Mouse (Mus musculus): ENCODE measurements at regions not wholly inside any gene's neighbourhood (a gene's known extent, or its start where the extent isn't known, plus 50 kb on each side); places are given as distances from the start of the nearest gene placed in this dataset.

GRCm38 (mm10) chr2:146787811-146788455 is 67.7 kb upstream of the Kiz start:
- H3K27me3 ChIP-seq (ENCODE audit: control insufficient read depth, insufficient read depth, low read length) = no peaks in the 10 kb centered on the region
- ATAC-seq (ENCODE audit: low FRiP score, low read depth) (peak; percentile 59), DNase-seq (ENCODE audit: low spot score) (peak; percentile 23)
- peak overlapping the region; percentile 59 for H3K27ac ChIP-seq (replicated peaks; ENCODE audit: low read depth, low read length)
- TF ChIP-seq POLR2A (IDR thresholded peaks at IDR 0.05; ENCODE audit: borderline replicate concordance, extremely low read depth, insufficient read depth, insufficient read length) = no peak
- no peak overlapping the region; the same call in 1 of the 2 replicates for H3K4me2 ChIP-seq (replicated peaks; ENCODE audit: low read depth, low read length, severe bottlenecking)
- H3K9ac ChIP-seq (ENCODE audit: low read depth, low read length, severe bottlenecking) = no peak overlapping the region
- no peak overlapping the region for H3K4me3 ChIP-seq (replicated peaks; ENCODE audit: low read length)
- H3K9me3 ChIP-seq (ENCODE audit: control insufficient read depth, low read length) = no peaks in the 10 kb centered on the region
- H3K4me1 ChIP-seq (ENCODE audit: control insufficient read depth, insufficient read depth, low read length) = peaks cover 17% of the 10 kb centered on the region
- 49% methylated on average over 5 of the region's 5 CpGs for WGBS
- no peaks in the 10 kb centered on the region for H3K36me3 ChIP-seq (ENCODE audit: control insufficient read depth, insufficient read depth, low read length)

GRCm38 (mm10) chr2:146792844-146793420 is 62.7 kb upstream of the Kiz start:
- Histone ChIP-seq H3K9ac (ENCODE audit: low read depth, low read length, severe bottlenecking) (no peak overlapping the region), H3K36me3 (ENCODE audit: control insufficient read depth, insufficient read depth, low read length) (no peaks in the 10 kb centered on the region), H3K9me3 (ENCODE audit: control insufficient read depth, low read length) (no peaks in the 10 kb centered on the region), H3K27me3 (ENCODE audit: control insufficient read depth, insufficient read depth, low read length) (no peaks in the 10 kb centered on the region), H3K27ac (replicated peaks; ENCODE audit: low read depth, low read length) (no peak overlapping the region), H3K4me3 (replicated peaks; ENCODE audit: low read length) (no peak overlapping the region), H3K4me1 (ENCODE audit: control insufficient read depth, insufficient read depth, low read length) (peaks cover 4% of the 10 kb centered on the region), H3K4me2 (replicated peaks; ENCODE audit: low read depth, low read length, severe bottlenecking) (no peak overlapping the region)
- DNase-seq (ENCODE audit: low spot score) (no peak), ATAC-seq (ENCODE audit: low FRiP score, low read depth) (peak; percentile 15; the same call in 1 of the 2 replicates)
- no peak for TF ChIP-seq POLR2A (IDR thresholded peaks at IDR 0.05; ENCODE audit: borderline replicate concordance, extremely low read depth, insufficient read depth, insufficient read length)
- WGBS = 65% methylated on average over 6 of the region's 6 CpGs

- Histone ChIP-seq H3K4me1 (ENCODE audit: control insufficient read depth, insufficient read depth, low read length) (no peaks in the 10 kb centered on the region), H3K27ac (replicated peaks; ENCODE audit: low read depth, low read length) (no peak overlapping the region), H3K4me2 (replicated peaks; ENCODE audit: low read depth, low read length, severe bottlenecking) (no peak overlapping the region), H3K36me3 (ENCODE audit: control insufficient read depth, insufficient read depth, low read length) (no peaks in the 10 kb centered on the region), H3K27me3 (ENCODE audit: control insufficient read depth, insufficient read depth, low read length) (no peaks in the 10 kb centered on the region), H3K9me3 (ENCODE audit: control insufficient read depth, low read length) (no peaks in the 10 kb centered on the region), H3K4me3 (replicated peaks; ENCODE audit: low read length) (no peak overlapping the region), H3K9ac (ENCODE audit: low read depth, low read length, severe bottlenecking) (no peak overlapping the region)
- no peak for TF ChIP-seq POLR2A (IDR thresholded peaks at IDR 0.05; ENCODE audit: borderline replicate concordance, extremely low read depth, insufficient read depth, insufficient read length)
- DNase-seq (ENCODE audit: low spot score) = no peak
- ATAC-seq (ENCODE audit: low FRiP score, low read depth) = no peak
These were observed 52.7 kb upstream of the Kiz start for GRCm38 (mm10) chr2:146802973-146803372.
